Mouse (Mus musculus) urinary bladder, postnatal 14 days (tissue): ENCODE results near the gene Sis.

Source experiments
- DNase-seq: peaks from one replicate; pipeline ENCODE4 v3.0.0; 2021; ENCODE audit warnings: low spot score

Gene Sis

GRCm38 (mm10) chr3:72967675-72968074 is at the start of gene Sis:
TSS of gene Sis (minus strand) at chr3:72967863.
- no peak for DNase-seq

- no peak for DNase-seq
Observed at GRCm38 (mm10) chr3:73006045-73006444, 38.4 kb upstream of the Sis start.

GRCm38 (mm10) chr3:73002933-73003696 is 35.5 kb upstream of the Sis start:
- DNase-seq = no peak

GRCm38 (mm10) chr3:72997517-72997916 is 29.9 kb upstream of the Sis start:
- no peak for DNase-seq

- DNase-seq = no peak
Observed at GRCm38 (mm10) chr3:72990992-72991391, 23.3 kb upstream of the Sis start.

GRCm38 (mm10) chr3:72976602-72977001 is 8.9 kb upstream of the Sis start:
- peak; percentile 3 for DNase-seq

GRCm38 (mm10) chr3:72918919-72919526 is 48.6 kb downstream of the Sis start:
- no peak for DNase-seq

GRCm38 (mm10) chr3:72882501-72882900 is 85.2 kb downstream of the Sis start:
- no peak for DNase-seq

GRCm38 (mm10) chr3:72868141-72868540 is 99.5 kb downstream of the Sis start:
- no peak for DNase-seq

GRCm38 (mm10) chr3:72858738-72859137 is 108.9 kb downstream of the Sis start:
- no peak for DNase-seq

- no peak for DNase-seq
Observed at GRCm38 (mm10) chr3:72855405-72855804, 112.3 kb downstream of the Sis start.

GRCm38 (mm10) chr3:72840641-72841040 is 127.0 kb downstream of the Sis start:
- no peak for DNase-seq
